Mouse (Mus musculus) c-Kit-positive CD71-positive TER-119-positive erythroid progenitor cells, embryonic 14.5 days (primary cell): ENCODE data around the gene Cytl1.

Experiments
- DNase-seq: peaks from one replicate; pipeline ENCODE4 v3.0.0-alpha.2; 2013; ENCODE audit warnings: low spot score

Cytl1 gene

DNA sequence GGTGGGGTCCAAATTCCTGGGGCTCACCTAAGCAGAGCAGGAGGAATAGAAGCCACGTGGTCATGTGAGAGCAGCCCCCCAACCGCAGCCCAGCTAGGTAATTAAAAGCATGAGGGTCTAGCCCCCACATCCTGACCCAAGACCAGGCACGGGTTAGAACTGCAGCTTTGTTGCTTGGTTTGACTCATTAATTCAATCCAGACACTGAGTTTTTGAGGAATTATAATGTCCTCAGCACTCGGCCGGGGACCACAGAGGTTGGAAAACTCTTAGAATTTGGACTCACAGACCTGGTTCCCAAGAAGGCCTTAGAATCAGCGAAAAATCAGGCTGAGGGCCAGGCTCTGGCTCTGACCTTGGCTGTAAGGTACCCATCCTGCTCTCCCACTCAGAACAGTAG, 35.6 kb downstream of the Cytl1 start:
- DNase-seq, result no peak

DNA sequence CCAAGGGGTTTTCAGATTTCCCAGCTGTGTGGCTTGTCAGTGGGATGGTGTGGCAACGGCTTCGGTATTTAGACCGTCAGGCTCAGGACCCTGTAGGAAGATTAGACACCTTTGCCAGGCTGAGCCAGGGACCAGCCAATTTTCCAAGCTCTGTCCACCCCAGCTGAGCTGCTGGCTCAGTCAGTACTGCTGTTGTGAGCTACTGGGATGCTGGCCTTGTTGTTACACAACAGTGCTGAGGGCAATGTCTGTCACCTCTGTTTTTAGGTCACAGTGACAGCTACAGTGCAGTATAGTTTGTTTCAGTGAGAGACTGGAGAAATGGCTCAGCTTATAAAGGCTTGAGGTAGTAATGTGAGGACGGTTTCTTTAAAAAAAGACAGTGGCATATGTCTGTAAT, 38.7 kb downstream of the Cytl1 start:
- no peak for DNase-seq

DNA sequence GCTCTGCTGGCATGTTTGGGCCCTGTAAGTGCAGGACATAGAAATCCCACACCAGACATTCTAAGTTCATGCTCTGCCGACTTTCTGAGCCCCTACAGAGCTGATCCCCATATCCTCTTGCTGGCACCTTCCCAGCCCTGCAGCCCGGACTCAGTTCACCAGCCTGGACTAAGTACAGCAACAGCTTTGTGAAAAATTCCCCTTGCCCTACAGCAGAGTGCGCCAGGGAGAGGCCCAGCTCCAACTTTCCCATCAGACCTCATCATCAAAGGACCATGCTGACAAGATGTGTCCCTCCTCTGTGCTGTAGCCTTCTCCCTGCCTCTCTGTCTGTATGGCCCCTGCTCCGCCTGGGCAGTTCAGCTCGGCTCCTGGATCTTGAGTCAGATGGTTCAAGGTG, 40.4 kb downstream of the Cytl1 start:
- DNase-seq, result no peak

DNA sequence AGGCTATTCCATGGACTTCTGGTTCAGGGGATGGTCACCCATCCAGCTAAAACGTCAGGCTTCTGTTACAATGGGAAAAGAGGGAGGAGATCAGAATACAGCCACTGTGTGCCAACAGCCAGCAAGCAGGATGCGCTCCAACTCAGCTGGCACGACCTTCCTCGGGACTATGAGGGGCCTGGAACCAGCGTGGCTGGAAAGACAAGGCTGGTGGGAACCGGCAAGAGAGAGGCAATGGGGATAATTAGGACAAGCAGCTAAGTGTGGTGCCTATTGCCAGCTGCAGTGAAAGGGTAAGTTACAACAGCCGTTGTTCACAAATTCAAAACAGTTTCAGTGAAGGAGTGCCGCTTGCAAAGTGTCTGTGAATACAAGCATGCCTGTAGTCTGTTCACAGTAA, 48.0 kb downstream of the Cytl1 start:
- DNase-seq, result no peak

DNA sequence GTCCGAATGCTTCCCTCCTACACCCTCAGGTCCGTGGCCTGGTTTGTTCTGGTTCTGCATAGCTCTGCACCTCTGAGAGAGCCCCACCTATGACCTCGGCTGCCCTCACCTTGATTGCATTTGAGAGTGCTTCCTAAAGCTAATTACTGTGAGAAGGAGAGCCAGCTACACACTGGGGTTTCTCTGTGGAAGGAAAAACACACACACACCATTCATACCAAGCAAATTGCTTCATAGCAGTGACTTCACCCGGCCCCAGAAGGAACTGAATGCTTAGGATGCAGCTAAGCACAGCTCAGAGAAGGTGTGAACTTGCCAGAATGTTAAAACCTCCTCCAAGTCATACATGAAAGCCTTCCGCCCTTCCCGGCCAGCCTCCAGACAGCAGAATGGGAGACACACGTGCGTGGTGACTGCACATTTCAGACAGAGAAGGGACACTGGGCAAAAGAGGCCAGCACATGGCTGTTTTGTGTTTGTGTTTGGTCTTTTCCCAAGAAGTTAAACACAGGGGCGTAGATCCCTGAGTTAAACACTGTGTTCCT, 49.6 kb downstream of the Cytl1 start:
- DNase-seq, result no peak
